Mouse (Mus musculus) small intestine, adult 2 months (tissue): ENCODE results near the gene Adam29. TPM values are rescaled to one million over a fixed set of nuclear protein-coding genes. Genes with fewer than 3 reads are reported as not detected.

Experiments
- H3K27ac ChIP-seq: fragments of 200-500 bp; 2 replicates; pipeline ENCODE4 v1.5.1; 2012; ENCODE audit warnings: low read depth, low read length, control low read depth, inconsistent platforms; ENCODE audit not compliant: insufficient read depth
- H3K27me3 ChIP-seq: fragments of 200-500 bp; 2 replicates; pipeline ENCODE4 v1.6.1; 2012; ENCODE audit warnings: mild to moderate bottlenecking, moderate library complexity, low read length, inconsistent platforms; ENCODE audit not compliant: control insufficient read depth, insufficient read depth
- H3K36me3 ChIP-seq: fragments of 200-500 bp; 2 replicates; pipeline ENCODE4 v1.6.1; 2012; ENCODE audit warnings: mild to moderate bottlenecking, low read length, control low read depth, inconsistent platforms; ENCODE audit not compliant: control insufficient read depth, insufficient read depth
- H3K4me1 ChIP-seq: fragments of 200-500 bp; 2 replicates; pipeline ENCODE4 v1.6.1; 2012; ENCODE audit warnings: low read length, inconsistent platforms, mixed read lengths; ENCODE audit not compliant: control insufficient read depth, insufficient read depth, insufficient read length
- H3K4me3 ChIP-seq: fragments of 200-500 bp; 2 replicates; pipeline ENCODE4 v1.5.1; 2012; ENCODE audit warnings: low read depth, mild to moderate bottlenecking, control low read depth, inconsistent platforms, low read length, moderate library complexity
- CTCF ChIP-seq: fragments of 200-500 bp; IDR thresholded peaks from 2 replicates; pipeline ENCODE4 v1.5.1; 2012; ENCODE audit warnings: low read depth, mild to moderate bottlenecking, control low read depth, inconsistent platforms, low read length, moderate library complexity, mixed read lengths; ENCODE audit not compliant: insufficient replicate concordance, insufficient read length; ENCODE audit errors: extremely low read depth
- POLR2A ChIP-seq: fragments of 200-500 bp; IDR thresholded peaks from 2 replicates; pipeline ENCODE4 v1.6.1; 2012; ENCODE audit warnings: low read depth, mild to moderate bottlenecking, control low read depth, inconsistent platforms, low read length, moderate library complexity
- WGBS: fragments of 180-500 bp; shearing (Covaris S2); methylation state at CpG from one replicate; pipeline ENCODE4 v1.1.7; 2018; 5-methylcytosine and 5-hydroxymethylcytosine counted together
- polyA plus RNA-seq: library from polyadenylated mRNA; depleted of rRNA; stranded (reverse); fragments of >200 nt; gene quantifications from 2 replicates; pipeline ENCODE4 v1.2.3, GENCODE M21; 2012; rRNA removed

Gene Adam29
- not detected in 2 replicates for polyA plus RNA-seq

- H3K36me3 ChIP-seq = no peaks in the 10 kb centered on the region
- WGBS = 68% methylated on average over 1 of the region's 1 CpGs
Observed at GRCm38 (mm10) chr8:55906848-55907247, at the start of gene Adam29. TSS of gene Adam29 (minus strand) at chr8:55906948.

GRCm38 (mm10) chr8:55940526-55940880 lies 33.8 kb upstream of the Adam29 start:
- H3K4me1 ChIP-seq = no peaks in the 10 kb centered on the region
- H3K4me3 ChIP-seq = no peak overlapping the region
- no peaks in the 10 kb centered on the region for H3K36me3 ChIP-seq
- 6% methylated on average over 8 of the region's 8 CpGs for WGBS
- TF ChIP-seq CTCF = no peak
- no peak for TF ChIP-seq POLR2A
- H3K27me3 ChIP-seq = no peaks in the 10 kb centered on the region
- H3K27ac ChIP-seq = no peak overlapping the region

More at GRCm38 (mm10) chr8:55906848-55907247, at the start of gene Adam29:
- Histone ChIP-seq H3K27me3 (no peaks in the 10 kb centered on the region), H3K4me1 (no peaks in the 10 kb centered on the region), H3K4me3 (no peak within 1 kb of the TSS), H3K27ac (no peak within 1 kb of the TSS)
- no peak for TF ChIP-seq CTCF
- no peak for TF ChIP-seq POLR2A

- Histone ChIP-seq H3K27me3 (no peaks in the 10 kb centered on the region), H3K27ac (no peak within 1 kb of the TSS), H3K4me3 (no peak within 1 kb of the TSS), H3K36me3 (no peaks in the 10 kb centered on the region), H3K4me1 (no peaks in the 10 kb centered on the region)
- no peak for TF ChIP-seq CTCF
- TF ChIP-seq POLR2A = no peak
- WGBS = 22% methylated on average over 11 of the region's 11 CpGs
Observed at GRCm38 (mm10) chr8:55939870-55940525, 33.2 kb upstream of the Adam29 start, which contains the start of gene Glra3. TSS of gene Glra3 (plus strand) at chr8:55940460.

Other genes starting within 250 kb of the Adam29 start
- gene Glra3, start 33.5 kb upstream of the Adam29 start, polyA plus RNA-seq = not detected in 2 replicates